8 mouse cellular contexts compared by ENCODE assay signal in genomic region chr19:34526321-34526923, GRCm38 (mm10). TPM values are rescaled to one million over a fixed set of nuclear protein-coding genes. Genes with fewer than 3 reads are reported as not detected.
DNase-seq lines count a peak whose midpoint lies in the region; ATAC-seq and TF ChIP-seq lines count a peak whose summit lies in the region.

No protein-coding gene starts in this region.

- H3K4me3 ChIP-seq in MEL (ENCODE audit: control insufficient read depth in 1 of 2, insufficient read depth in 1 of 2, low read depth in 2 of 2, low read length in 2 of 2) = peak overlapping the region; percentile 77 to 80
- peak overlapping the region; percentile 69 for H3K4me3 ChIP-seq in forebrain, embryonic 13.5 days
- H3K4me3 ChIP-seq in midbrain, embryonic 10.5 days = peak overlapping the region; percentile 84

- H3K9ac ChIP-seq in MEL (ENCODE audit: control insufficient read depth, low read depth, low read length, poor library complexity, severe bottlenecking) = peak overlapping the region; percentile 63
- H3K9ac ChIP-seq in forebrain, embryonic 13.5 days = peak overlapping the region; percentile 74

- peak; percentile 48 for DNase-seq in adrenal gland, adult 2 months
- DNase-seq in adrenal gland, postnatal 14 days = no peak
- DNase-seq in MEL (ENCODE audit: low read depth, low spot score) = peak; percentile 86
- peak; percentile 70 for DNase-seq in kidney, adult 9 months
- no peak for DNase-seq in midbrain, embryonic 10.5 days (ENCODE audit: low spot score)
- no peak for DNase-seq in right cerebral cortex, postnatal 4 days
- no peak for DNase-seq in frontal cortex, postnatal 14 days (ENCODE audit: low spot score in 2 of 2)

- H3K36me3 ChIP-seq in MEL (ENCODE audit: control insufficient read depth in 1 of 2, insufficient read depth in 2 of 2, low read length in 2 of 2) = peaks cover 0 to 5% of the 10 kb centered on the region in 2 experiments; a peak in 3 of 4 replicates
- H3K36me3 ChIP-seq in forebrain, embryonic 13.5 days (ENCODE audit: poor library complexity, severe bottlenecking) = no peaks in the 10 kb centered on the region
- no peaks in the 10 kb centered on the region for H3K36me3 ChIP-seq in midbrain, embryonic 10.5 days

- H3K27me3 ChIP-seq in MEL (ENCODE audit: control insufficient read depth in 1 of 2, insufficient read depth in 2 of 2, low read length in 2 of 2) = no peaks in the 10 kb centered on the region
- no peaks in the 10 kb centered on the region for H3K27me3 ChIP-seq in forebrain, embryonic 13.5 days
- H3K27me3 ChIP-seq in midbrain, embryonic 10.5 days (ENCODE audit: low read depth, poor library complexity, severe bottlenecking) = no peaks in the 10 kb centered on the region

- peak; percentile 11 to 77; a peak in 3 of 4 replicates for TF ChIP-seq EP300 in MEL (IDR thresholded peaks at IDR 0.05; ENCODE audit: low read depth in 1 of 2, low read length in 2 of 2)

- ATAC-seq in forebrain, embryonic 13.5 days = peak; percentile 14; the same call in 1 of the 2 replicates

- no peak; the same call in none of the 2 replicates for TF ChIP-seq RAD21 in MEL (IDR thresholded peaks at IDR 0.05; ENCODE audit: low read depth, low read length)

- no peak; a peak in 1 of 4 replicates for TF ChIP-seq POLR2A in MEL (IDR thresholded peaks at IDR 0.05; ENCODE audit: control insufficient read depth in 1 of 2, insufficient read depth in 1 of 2, low read depth in 1 of 2, low read length in 2 of 2, poor library complexity in 1 of 2)

- H3K4me1 ChIP-seq in MEL (ENCODE audit: control insufficient read depth in 1 of 2, insufficient read depth in 2 of 2, low read length in 2 of 2) = peaks cover 5 to 8% of the 10 kb centered on the region in 2 experiments; a peak in 2 of 4 replicates
- peaks cover 10% of the 10 kb centered on the region for H3K4me1 ChIP-seq in forebrain, embryonic 13.5 days
- H3K4me1 ChIP-seq in midbrain, embryonic 10.5 days = peaks cover 13% of the 10 kb centered on the region

- H3K27ac ChIP-seq in MEL (ENCODE audit: control insufficient read depth, low read depth, low read length) = peak overlapping the region; percentile 76
- H3K27ac ChIP-seq in forebrain, embryonic 13.5 days = no peak overlapping the region
- H3K27ac ChIP-seq in midbrain, embryonic 10.5 days (replicated peaks) = peak overlapping the region; percentile 85

- 45% methylated on average over 11 of the region's 11 CpGs for WGBS in forebrain, embryonic 13.5 days
- WGBS in midbrain, embryonic 10.5 days = 53% methylated on average over 11 of the region's 11 CpGs

- H3K79me2 ChIP-seq in MEL (ENCODE audit: control insufficient read depth, insufficient read depth, low read length, poor library complexity) = no peaks in the 10 kb centered on the region; the same call in 1 of the 2 replicates

- TF ChIP-seq CTCF in MEL (IDR thresholded peaks at IDR 0.05 in 2 of 3, conservative IDR thresholded peaks at IDR 0.05 in 1 of 3; ENCODE audit: control insufficient read depth in 1 of 3, insufficient read depth in 1 of 3, low read depth in 2 of 3, low read length in 3 of 3, poor library complexity in 1 of 3, severe bottlenecking in 1 of 3) = peak in 1 of 3 experiments; percentile 26; a peak in 2 of 6 replicates

- H3K4me2 ChIP-seq in forebrain, embryonic 13.5 days = peak overlapping the region; percentile 85

- no peaks in the 10 kb centered on the region for H3K9me3 ChIP-seq in MEL (replicated peaks; ENCODE audit: insufficient read depth, low read length)
- no peaks in the 10 kb centered on the region for H3K9me3 ChIP-seq in forebrain, embryonic 13.5 days (replicated peaks)
- H3K9me3 ChIP-seq in midbrain, embryonic 10.5 days (replicated peaks) = no peaks in the 10 kb centered on the region

TF ChIP-seq in MEL, 35 proteins besides CTCF, POLR2A, EP300 and RAD21:
- TF ChIP-seq MAFK (IDR thresholded peaks at IDR 0.05; ENCODE audit: borderline replicate concordance, low read depth, low read length) (no peak), UBTF (IDR thresholded peaks at IDR 0.05; ENCODE audit: borderline replicate concordance, insufficient read depth, low read depth, low read length) (no peak), ETS1 (IDR thresholded peaks at IDR 0.05; ENCODE audit: low read depth, low read length) (0 out of 2 replicates have a peak, but pooled peaks have one; percentile 38), USF1 (IDR thresholded peaks at IDR 0.05; ENCODE audit: low read depth, low read length) (no peak), ELF1 (IDR thresholded peaks at IDR 0.05; ENCODE audit: low read depth, low read length) (0 out of 2 replicates have a peak, but pooled peaks have one; percentile 17), ZKSCAN1 (IDR thresholded peaks at IDR 0.05; ENCODE audit: low read depth, low read length) (no peak), GATA1 (IDR thresholded peaks at IDR 0.05; ENCODE audit: low read depth, low read length) (peak; percentile 50; the same call in 1 of the 2 replicates), TAL1 (IDR thresholded peaks at IDR 0.05; ENCODE audit: low read length) (peak; percentile 69), TCF12 (IDR thresholded peaks at IDR 0.05; ENCODE audit: low read depth, low read length) (peak; percentile 33; the same call in 1 of the 2 replicates), MYB (IDR thresholded peaks at IDR 0.05; ENCODE audit: low read depth, low read length) (peak; percentile 68; the same call in 1 of the 2 replicates), HCFC1 (IDR thresholded peaks at IDR 0.05; ENCODE audit: low read depth, low read length) (0 out of 2 replicates have a peak, but pooled peaks have one; percentile 27), TBP (IDR thresholded peaks at IDR 0.05; ENCODE audit: low read depth, low read length) (0 out of 2 replicates have a peak, but pooled peaks have one; percentile 56), MXI1 (IDR thresholded peaks at IDR 0.05; ENCODE audit: low read depth, low read length) (peak; percentile 49; the same call in 1 of the 2 replicates)
TF ChIP-seq in MEL: peak in this region for 9.

RNA-seq across cellular contexts. Expression of gene Lipa, which starts 0.9 kb away (rescaled TPM):
- total RNA-seq in adrenal gland, adult 2 months (2021) = 100 to 1,000 TPM; 103 to 185 TPM
- 44.2 and 70.9 TPM in 2 replicates for polyA plus RNA-seq in adrenal gland, adult 2 months (2012; rRNA removed)
- total RNA-seq in adrenal gland, postnatal 14 days (2021) = 128 and 148 TPM in 2 replicates
- total RNA-seq in MEL (2012; rRNA removed) = 7.6 and 8.0 TPM in 2 replicates
- 10 to 100 TPM in 1 of 2 experiments, not detected in 1; 13.8 TPM for polyA plus RNA-seq in MEL (2012; ENCODE audit: insufficient read depth in 1 of 2, insufficient read length in 2 of 2, low read depth in 1 of 2, low replicate concordance in 2 of 2, missing spikeins in 1 of 2)
- 12.7 and 13.6 TPM in 2 replicates for polyA plus RNA-seq in forebrain, embryonic 13.5 days (2015; fragmentation: Nextera tagmentation; extraction: Ambion mirVana)
- 18.2 and 22.2 TPM in 2 replicates for polyA plus RNA-seq in midbrain, embryonic 10.5 days (2016; fragmentation: Nextera tagmentation; extraction: Ambion mirVana)

RNA-seq across cellular contexts. Expression of gene Ifit2, which starts 24.1 kb away (rescaled TPM):
- 1 to 10 TPM; 3.0 to 5.1 TPM for total RNA-seq in adrenal gland, adult 2 months (2021)
- polyA plus RNA-seq in adrenal gland, adult 2 months (2012; rRNA removed) = 0.10 and 0.26 TPM in 2 replicates
- total RNA-seq in adrenal gland, postnatal 14 days (2021) = 3.4 and 4.4 TPM in 2 replicates
- total RNA-seq in MEL (2012; rRNA removed) = 0.65 and 0.69 TPM in 2 replicates
- 1 to 10 TPM in 1 of 2 experiments, not detected in 1; 2.7 TPM for polyA plus RNA-seq in MEL (2012; ENCODE audit: insufficient read depth in 1 of 2, insufficient read length in 2 of 2, low read depth in 1 of 2, low replicate concordance in 2 of 2, missing spikeins in 1 of 2)
- polyA plus RNA-seq in forebrain, embryonic 13.5 days (2015; fragmentation: Nextera tagmentation; extraction: Ambion mirVana) = 5.1 and 6.0 TPM in 2 replicates
- 3.8 and 5.3 TPM in 2 replicates for polyA plus RNA-seq in midbrain, embryonic 10.5 days (2016; fragmentation: Nextera tagmentation; extraction: Ambion mirVana)

RNA-seq across cellular contexts. Expression of gene Ch25h, which starts 51.5 kb away (rescaled TPM):
- 1 to 10 TPM in 1 of 2 experiments, under 1 TPM in 1; 0.46 to 2.1 TPM for total RNA-seq in adrenal gland, adult 2 months (2021)
- 5.0 and 9.0 TPM in 2 replicates for polyA plus RNA-seq in adrenal gland, adult 2 months (2012; rRNA removed)
- total RNA-seq in adrenal gland, postnatal 14 days (2021) = 1.4 TPM in 1 of 2 replicates, not detected in the other
- total RNA-seq in MEL (2012; rRNA removed) = not detected in 2 replicates
- polyA plus RNA-seq in MEL (2012; ENCODE audit: insufficient read depth in 1 of 2, insufficient read length in 2 of 2, low read depth in 1 of 2, low replicate concordance in 2 of 2, missing spikeins in 1 of 2) = not detected
- polyA plus RNA-seq in forebrain, embryonic 13.5 days (2015; fragmentation: Nextera tagmentation; extraction: Ambion mirVana) = 0.23 and 0.37 TPM in 2 replicates
- 0.32 and 0.78 TPM in 2 replicates for polyA plus RNA-seq in midbrain, embryonic 10.5 days (2016; fragmentation: Nextera tagmentation; extraction: Ambion mirVana)

RNA-seq across cellular contexts. Expression of gene Ifit3, which starts 56.9 kb away (rescaled TPM):
- total RNA-seq in adrenal gland, adult 2 months (2021) = 1 to 10 TPM; 5.6 to 9.5 TPM
- 0.71 and 0.89 TPM in 2 replicates for polyA plus RNA-seq in adrenal gland, adult 2 months (2012; rRNA removed)
- total RNA-seq in adrenal gland, postnatal 14 days (2021) = 3.6 and 8.2 TPM in 2 replicates
- not detected in 2 replicates for total RNA-seq in MEL (2012; rRNA removed)
- under 1 TPM in 1 of 2 experiments, not detected in 1; 0.10 TPM for polyA plus RNA-seq in MEL (2012; ENCODE audit: insufficient read depth in 1 of 2, insufficient read length in 2 of 2, low read depth in 1 of 2, low replicate concordance in 2 of 2, missing spikeins in 1 of 2)
- 0.26 and 0.43 TPM in 2 replicates for polyA plus RNA-seq in forebrain, embryonic 13.5 days (2015; fragmentation: Nextera tagmentation; extraction: Ambion mirVana)
- 0.21 and 0.30 TPM in 2 replicates for polyA plus RNA-seq in midbrain, embryonic 10.5 days (2016; fragmentation: Nextera tagmentation; extraction: Ambion mirVana)

Comparison
In these comparisons a context has a peak if more than half of its experiments do, and no peak if none do; other contexts are left out.
1. DNase-seq: peak in adrenal gland, adult 2 months (single experiment), MEL (single experiment) and kidney, adult 9 months (single experiment); none in adrenal gland, postnatal 14 days (single experiment), midbrain, embryonic 10.5 days (single experiment), right cerebral cortex, postnatal 4 days (single experiment) and frontal cortex, postnatal 14 days (0 of 2).
2. Peak in every context shown above with its lines, with median percentiles within 50 percentile points of each other: H3K4me3 ChIP-seq.